Mouse (Mus musculus) kidney, postnatal 25 days (tissue): ENCODE data around the gene Olfr1265.

Experiments used
- DNase-seq, 2 experiments: peaks; one replicate each; pipeline ENCODE4 v3.0.0; 2021; ENCODE audit warnings: mixed read lengths in 2 of 2

Gene Olfr1265

GRCm38 (mm10) chr2:90035037-90035436, at the start of gene Olfr1265:
Gene Olfr1265 (plus strand): TSS chr2:90035337.
- DNase-seq, result no peak

GRCm38 (mm10) chr2:89990921-89991320, 44.2 kb upstream of the Olfr1265 start, which contains the start of gene Olfr1261:
Gene Olfr1261 (plus strand): TSS chr2:89991221.
- no peak for DNase-seq

- DNase-seq, result no peak
Measured at GRCm38 (mm10) chr2:89999845-90000244, 35.3 kb upstream of the Olfr1265 start, which contains the start of gene Olfr1262. Gene Olfr1262 (plus strand): TSS chr2:90000145.

- no peak for DNase-seq
Measured at GRCm38 (mm10) chr2:90011831-90012230, 23.3 kb upstream of the Olfr1265 start, which contains the start of gene Olfr1263. Gene Olfr1263 (plus strand): TSS chr2:90012131.

- no peak for DNase-seq
Measured at GRCm38 (mm10) chr2:90025477-90025876, 9.7 kb upstream of the Olfr1265 start, which contains the start of gene Olfr1264. Gene Olfr1264 (minus strand): TSS chr2:90025577.

- no peak for DNase-seq
Measured at GRCm38 (mm10) chr2:90063494-90063893, 28.4 kb downstream of the Olfr1265 start, which contains the start of gene Olfr140. Gene Olfr140 (minus strand): TSS chr2:90063594.

- no peak for DNase-seq
Measured at GRCm38 (mm10) chr2:90070065-90070464, 34.9 kb downstream of the Olfr1265 start.
